Mouse (Mus musculus) kidney, adult 2 months (tissue): ENCODE measurements at regions not wholly inside any gene's neighbourhood (a gene's known extent, or its start where the extent isn't known, plus 50 kb on each side); places are given as distances from the start of the nearest gene placed in this dataset.

ENCODE experiments used
- CTCF ChIP-seq: fragments of 200-500 bp; conservative IDR thresholded peaks from 2 replicates; pipeline ENCODE4 v1.5.1; 2011; ENCODE audit warnings: low read depth, mild to moderate bottlenecking, control low read depth, low read length, moderate library complexity, mixed read lengths; ENCODE audit not compliant: insufficient read depth, insufficient read length
- POLR2A ChIP-seq: fragments of 200-500 bp; IDR thresholded peaks from one replicate; pipeline ENCODE4 v1.6.1; 2011; ENCODE audit warnings: low read depth, low read length, control low read depth

DNA sequence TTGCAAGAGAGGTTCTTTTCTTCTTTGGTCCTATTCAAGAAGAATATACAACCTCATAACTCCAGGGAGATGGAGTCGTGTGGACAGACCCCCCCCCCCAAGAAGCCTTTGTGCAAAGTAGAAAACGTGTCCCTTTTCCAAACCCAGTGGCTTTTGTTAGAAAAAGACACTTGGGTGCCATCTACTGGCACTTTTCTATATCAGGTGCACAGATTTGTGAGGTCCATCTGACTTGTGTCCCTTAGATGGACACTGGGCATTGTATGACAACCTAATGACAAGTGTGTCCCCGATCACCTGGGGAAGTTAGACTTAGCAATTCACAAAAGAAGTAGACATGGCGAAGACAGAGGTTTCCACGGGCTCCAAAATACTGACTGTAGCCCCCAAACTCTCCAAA is 361.1 kb upstream of the Jmjd1c start:
- TF ChIP-seq POLR2A (no peak), CTCF (no peak)
